Mouse (Mus musculus) midbrain, embryonic 10.5 days (tissue): ENCODE results near the gene Sept11. TPM values are rescaled to one million over a fixed set of nuclear protein-coding genes. Genes with fewer than 3 reads are reported as not detected.

Experiments
- DNase-seq: peaks from one replicate; pipeline ENCODE4 v3.0.0-alpha.2; 2017; ENCODE audit warnings: low spot score
- H3K27ac ChIP-seq: fragments of 300-500 bp; sonication (generic); replicated peaks from 2 replicates; pipeline ENCODE4 v1.5.1; 2016; ENCODE audit warnings: mild to moderate bottlenecking
- H3K27me3 ChIP-seq: fragments of 300-500 bp; sonication (generic); 2 replicates; pipeline ENCODE4 v1.6.1; 2016; ENCODE audit warnings: low read depth, mild to moderate bottlenecking; ENCODE audit not compliant: poor library complexity, severe bottlenecking
- H3K36me3 ChIP-seq: fragments of 300-500 bp; sonication (generic); 2 replicates; pipeline ENCODE4 v1.6.1; 2016; ENCODE audit warnings: mild to moderate bottlenecking, moderate library complexity
- H3K4me1 ChIP-seq: fragments of 300-500 bp; sonication (generic); 2 replicates; pipeline ENCODE4 v1.6.1; 2016
- H3K4me3 ChIP-seq: fragments of 300-500 bp; sonication (generic); 2 replicates; pipeline ENCODE4 v1.5.1; 2016; ENCODE audit warnings: mild to moderate bottlenecking, moderate library complexity
- H3K9me3 ChIP-seq: fragments of 300-500 bp; sonication (generic); replicated peaks from 2 replicates; pipeline ENCODE4 v1.6.1; 2016; ENCODE audit warnings: mild to moderate bottlenecking
- WGBS: fragments of 180-500 bp; shearing (Covaris S2); methylation state at CpG from one replicate; pipeline ENCODE4 v1.1.7; 2016; 5-methylcytosine and 5-hydroxymethylcytosine counted together
- polyA plus RNA-seq: library from polyadenylated mRNA; unstranded; fragments of >200 nt; fragmentation: Nextera tagmentation; extraction: Ambion mirVana; gene quantifications from 2 replicates; pipeline ENCODE4 v1.2.1, GENCODE M21; 2016

Sept11 gene
- polyA plus RNA-seq, 1 experiment from 2014 or later = 251 TPM

DNA sequence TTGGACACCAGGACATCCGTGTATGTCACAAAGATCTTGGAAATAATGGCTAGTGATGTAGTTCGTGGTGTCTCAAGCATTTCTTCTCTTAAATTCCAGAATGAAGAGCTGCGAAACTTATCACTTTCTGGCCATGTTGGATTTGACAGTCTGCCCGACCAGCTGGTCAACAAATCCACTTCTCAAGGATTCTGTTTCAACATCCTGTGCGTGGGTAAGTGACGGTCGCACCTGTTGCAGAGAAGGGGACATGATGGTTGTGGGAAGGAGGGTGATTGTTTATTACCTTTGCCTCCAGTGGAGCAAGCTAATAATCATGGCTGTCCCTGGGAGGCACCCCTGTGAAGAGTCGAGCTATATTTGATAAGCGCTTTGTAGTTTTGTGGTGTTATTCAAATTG is 46.1 kb downstream of the Sept11 start:
- Histone ChIP-seq H3K27me3 (no peaks in the 10 kb centered on the region), H3K4me1 (peaks cover 11% of the 10 kb centered on the region), H3K9me3 (peaks cover 8% of the 10 kb centered on the region), H3K36me3 (peaks cover 78% of the 10 kb centered on the region), H3K4me3 (no peak overlapping the region), H3K27ac (no peak overlapping the region)
- 96% methylated on average over 9 of the region's 9 CpGs for WGBS
- DNase-seq = no peak

- Histone ChIP-seq H3K27ac (no peak overlapping the region), H3K4me1 (peaks cover 19% of the 10 kb centered on the region), H3K36me3 (peaks cover 82% of the 10 kb centered on the region), H3K27me3 (no peaks in the 10 kb centered on the region), H3K9me3 (peaks cover 8% of the 10 kb centered on the region), H3K4me3 (no peak overlapping the region)
- no peak for DNase-seq
- WGBS = 90% methylated on average over 5 of the region's 5 CpGs
Observed at GRCm38 (mm10) chr5:93140747-93141146, 47.5 kb downstream of the Sept11 start.

DNA sequence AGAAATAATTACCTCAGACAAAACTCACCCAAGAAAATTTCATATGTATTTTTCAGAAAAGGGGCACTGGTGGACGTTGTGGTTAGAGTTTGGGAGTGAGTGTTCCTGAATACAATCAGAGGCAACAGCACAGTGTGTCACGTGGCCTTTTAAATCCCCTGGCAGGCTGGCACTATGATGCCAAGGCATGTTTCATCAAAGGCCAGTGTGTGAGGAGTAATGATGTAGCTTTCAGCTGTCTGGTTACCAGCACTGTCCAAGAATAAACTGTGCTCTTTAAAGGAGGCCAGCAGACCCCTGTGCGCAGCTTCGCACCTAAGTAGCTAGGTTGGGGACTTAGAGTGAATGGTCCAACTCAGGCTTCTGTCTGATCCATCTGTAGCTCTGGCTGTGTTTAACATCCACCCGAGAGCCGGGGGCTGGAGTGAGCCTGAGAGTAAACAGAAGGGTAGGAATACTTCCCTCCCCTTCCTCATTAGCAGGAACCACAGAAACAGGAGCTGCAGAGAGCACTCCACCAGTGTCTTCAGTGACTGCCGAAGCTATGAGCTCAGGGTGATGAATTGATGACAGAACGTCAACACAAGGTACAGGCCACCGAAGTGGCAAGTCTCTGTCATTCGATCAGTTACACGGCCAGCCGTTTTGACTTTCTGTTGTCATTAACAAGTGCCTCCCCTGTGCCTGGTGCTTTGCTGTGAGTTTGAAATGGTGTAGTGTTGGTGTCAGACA is 50.3 kb downstream of the Sept11 start:
- peaks cover 86% of the 10 kb centered on the region for H3K36me3 ChIP-seq
- H3K27me3 ChIP-seq = no peaks in the 10 kb centered on the region
- DNase-seq = no peak
- peaks cover 2% of the 10 kb centered on the region for H3K9me3 ChIP-seq
- no peak overlapping the region for H3K27ac ChIP-seq
- WGBS = 80% methylated on average over 12 of the region's 12 CpGs
- no peak overlapping the region for H3K4me3 ChIP-seq
- peaks cover 19% of the 10 kb centered on the region for H3K4me1 ChIP-seq

- Histone ChIP-seq H3K27me3 (no peaks in the 10 kb centered on the region), H3K9me3 (no peaks in the 10 kb centered on the region), H3K27ac (no peak overlapping the region), H3K4me3 (no peak overlapping the region), H3K36me3 (peaks cover 86% of the 10 kb centered on the region), H3K4me1 (peaks cover 19% of the 10 kb centered on the region)
- 56% methylated on average over 5 of the region's 5 CpGs for WGBS
- no peak for DNase-seq
Observed at GRCm38 (mm10) chr5:93144874-93145273, 51.6 kb downstream of the Sept11 start.

GRCm38 (mm10) chr5:93145504-93145903 is 52.3 kb downstream of the Sept11 start:
- H3K27ac ChIP-seq = no peak overlapping the region
- H3K9me3 ChIP-seq = no peaks in the 10 kb centered on the region
- WGBS = 91% methylated on average over 6 of the region's 6 CpGs
- no peak for DNase-seq
- H3K27me3 ChIP-seq = no peaks in the 10 kb centered on the region
- peaks cover 86% of the 10 kb centered on the region for H3K36me3 ChIP-seq
- peaks cover 24% of the 10 kb centered on the region for H3K4me1 ChIP-seq
- no peak overlapping the region for H3K4me3 ChIP-seq

DNA sequence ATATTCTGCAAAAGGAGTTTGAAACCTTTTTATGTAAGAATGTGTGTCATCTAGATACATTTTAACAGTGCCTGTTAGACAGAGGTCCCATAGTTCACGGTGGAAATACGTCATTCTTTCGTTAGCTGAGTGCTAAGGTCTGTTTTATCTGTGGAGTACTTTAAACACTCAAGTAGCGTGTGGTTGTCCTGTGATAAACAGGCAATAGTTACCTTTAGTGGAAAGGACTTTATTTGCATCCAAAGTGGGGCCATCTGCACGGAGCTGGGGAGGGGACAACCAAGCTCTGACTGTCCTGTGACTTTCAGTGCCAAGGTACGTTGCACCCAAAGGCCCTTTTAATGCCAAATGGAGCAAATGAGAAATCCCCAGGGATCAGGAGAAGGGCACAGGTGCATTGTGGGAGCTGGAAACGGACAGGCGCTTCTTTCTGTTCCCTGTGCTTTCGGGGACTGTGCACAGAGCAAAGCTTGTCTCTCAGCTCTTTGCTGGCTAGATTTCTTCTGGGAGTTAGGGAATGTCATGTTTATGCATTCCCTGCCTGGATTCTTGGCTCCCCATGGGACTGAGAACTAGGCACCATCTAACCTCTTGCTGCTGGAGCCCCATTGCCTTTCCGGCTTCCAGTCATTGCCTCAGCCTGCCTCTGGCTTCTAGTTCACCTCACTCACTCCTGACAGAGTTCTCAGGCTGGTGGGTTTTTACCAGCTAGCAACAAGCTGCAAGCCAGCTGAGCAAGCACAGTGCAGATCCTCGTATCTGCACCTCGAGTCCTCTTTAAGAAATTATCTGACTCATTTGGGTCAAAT is 56.9 kb downstream of the Sept11 start:
- DNase-seq = no peak
- H3K27me3 ChIP-seq = no peaks in the 10 kb centered on the region
- H3K4me3 ChIP-seq = no peak overlapping the region
- 83% methylated on average over 12 of the region's 12 CpGs for WGBS
- no peak overlapping the region for H3K27ac ChIP-seq
- H3K36me3 ChIP-seq = peaks cover 88% of the 10 kb centered on the region
- H3K4me1 ChIP-seq = peaks cover 16% of the 10 kb centered on the region
- no peaks in the 10 kb centered on the region for H3K9me3 ChIP-seq

- peak overlapping the region; percentile 18; the same call in 1 of the 2 replicates for H3K27ac ChIP-seq
- peaks cover 95% of the 10 kb centered on the region for H3K36me3 ChIP-seq
- WGBS = 83% methylated on average over 6 of the region's 6 CpGs
Observed at GRCm38 (mm10) chr5:93151985-93152384, 58.7 kb downstream of the Sept11 start.

GRCm38 (mm10) chr5:93152451-93152850 is 59.2 kb downstream of the Sept11 start:
- Histone ChIP-seq H3K27me3 (no peaks in the 10 kb centered on the region), H3K36me3 (peaks cover 95% of the 10 kb centered on the region), H3K9me3 (no peaks in the 10 kb centered on the region), H3K27ac (peak overlapping the region; percentile 18; the same call in 1 of the 2 replicates), H3K4me1 (peaks cover 6% of the 10 kb centered on the region; the same call in 1 of the 2 replicates), H3K4me3 (no peak overlapping the region)
- DNase-seq = no peak
- 89% methylated on average over 4 of the region's 4 CpGs for WGBS

More at GRCm38 (mm10) chr5:93151985-93152384, 58.7 kb downstream of the Sept11 start:
- Histone ChIP-seq H3K4me3 (no peak overlapping the region), H3K9me3 (no peaks in the 10 kb centered on the region), H3K4me1 (peaks cover 6% of the 10 kb centered on the region; the same call in 1 of the 2 replicates), H3K27me3 (no peaks in the 10 kb centered on the region)
- DNase-seq = no peak

- Histone ChIP-seq H3K27ac (no peak overlapping the region), H3K4me1 (peaks cover 6% of the 10 kb centered on the region; the same call in 1 of the 2 replicates), H3K36me3 (peaks cover 96% of the 10 kb centered on the region), H3K9me3 (no peaks in the 10 kb centered on the region), H3K27me3 (no peaks in the 10 kb centered on the region), H3K4me3 (no peak overlapping the region)
- WGBS = 94% methylated on average over 11 of the region's 11 CpGs
- no peak for DNase-seq
Observed at GRCm38 (mm10) chr5:93154401-93154800, 61.2 kb downstream of the Sept11 start.

DNA sequence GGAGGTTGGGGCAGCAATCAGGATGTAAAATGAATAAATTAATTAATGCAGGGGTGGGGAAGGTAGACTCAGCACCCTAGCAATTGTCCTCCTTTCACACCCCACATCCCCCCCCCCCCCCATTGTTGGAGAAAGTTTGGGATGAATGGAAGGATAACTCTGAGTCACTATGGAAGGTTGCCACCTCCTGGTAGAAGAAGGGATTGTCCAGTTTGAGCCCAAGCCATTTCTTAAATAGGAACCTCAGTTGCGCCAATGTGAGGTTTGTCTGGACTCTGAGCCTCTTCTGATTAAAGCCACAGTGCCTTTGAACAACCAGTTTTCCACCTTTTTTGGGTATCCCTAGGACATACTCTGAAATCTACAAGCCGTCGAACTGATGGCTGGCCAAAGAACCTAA is 70.3 kb downstream of the Sept11 start:
- Histone ChIP-seq H3K9me3 (no peaks in the 10 kb centered on the region), H3K36me3 (peaks cover 99% of the 10 kb centered on the region), H3K4me1 (no peaks in the 10 kb centered on the region), H3K4me3 (no peak overlapping the region), H3K27ac (no peak overlapping the region), H3K27me3 (no peaks in the 10 kb centered on the region)
- DNase-seq = peak; percentile 35
- 93% methylated on average over 3 of the region's 3 CpGs for WGBS

GRCm38 (mm10) chr5:93167919-93168516 is 74.8 kb downstream of the Sept11 start:
- no peak for DNase-seq
- Histone ChIP-seq H3K27me3 (no peaks in the 10 kb centered on the region), H3K27ac (no peak overlapping the region), H3K9me3 (no peaks in the 10 kb centered on the region), H3K4me1 (no peaks in the 10 kb centered on the region), H3K4me3 (no peak overlapping the region), H3K36me3 (peaks cover 96% of the 10 kb centered on the region)
- WGBS = 93% methylated on average over 11 of the region's 11 CpGs

DNA sequence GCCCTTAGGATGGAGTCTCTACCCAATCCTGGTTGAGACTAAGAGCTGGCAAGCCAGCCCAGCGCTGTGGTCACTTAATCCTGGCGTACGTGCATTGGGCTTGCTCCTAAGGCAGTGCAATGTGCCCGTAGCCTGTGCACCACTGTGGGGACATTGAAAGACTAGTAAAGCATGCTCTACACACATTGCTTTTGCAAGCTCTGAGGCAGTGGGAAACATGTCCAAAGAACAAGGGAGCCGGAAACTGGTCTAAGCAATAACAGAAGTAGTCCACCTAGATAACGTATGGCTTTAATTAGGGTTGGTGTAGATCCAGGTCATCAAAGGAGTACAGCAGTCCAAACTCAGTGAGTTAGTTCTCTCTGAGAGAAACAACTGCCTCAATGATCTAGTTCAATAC is 75.4 kb downstream of the Sept11 start:
- no peak for DNase-seq
- H3K4me3 ChIP-seq = no peak overlapping the region
- no peak overlapping the region for H3K27ac ChIP-seq
- no peaks in the 10 kb centered on the region for H3K4me1 ChIP-seq
- H3K36me3 ChIP-seq = peaks cover 96% of the 10 kb centered on the region
- no peaks in the 10 kb centered on the region for H3K27me3 ChIP-seq
- H3K9me3 ChIP-seq = no peaks in the 10 kb centered on the region
- 87% methylated on average over 6 of the region's 6 CpGs for WGBS
